Mouse (Mus musculus) liver, embryonic 12.5 days (tissue): ENCODE data around the gene Vdr. TPM values are rescaled to one million over a fixed set of nuclear protein-coding genes. Genes with fewer than 3 reads are reported as not detected.

Experiments used
- ATAC-seq: fragments of 200-750 bp; cut with Nextera tagmentation; 2 replicates; pipeline ENCODE4 v1.8.0; 2017; ENCODE audit warnings: moderate number of reproducible peaks, mild to moderate bottlenecking, moderate library complexity
- H3K27ac ChIP-seq: fragments of 300-500 bp; sonication (generic); 2 replicates; pipeline ENCODE4 v1.5.1; 2016; ENCODE audit warnings: mild to moderate bottlenecking
- H3K27me3 ChIP-seq: fragments of 300-500 bp; sonication (generic); replicated peaks from 2 replicates; pipeline ENCODE4 v1.6.1; 2016; ENCODE audit warnings: mild to moderate bottlenecking, moderate library complexity
- H3K36me3 ChIP-seq: fragments of 300-500 bp; sonication (generic); 2 replicates; pipeline ENCODE4 v1.6.1; 2016; ENCODE audit warnings: mild to moderate bottlenecking, moderate library complexity
- H3K4me1 ChIP-seq: fragments of 300-500 bp; sonication (generic); 2 replicates; pipeline ENCODE4 v1.6.1; 2016
- H3K4me2 ChIP-seq: fragments of 300-500 bp; sonication (generic); 2 replicates; pipeline ENCODE4 v1.6.1; 2016; ENCODE audit warnings: mild to moderate bottlenecking, moderate library complexity
- H3K4me3 ChIP-seq: fragments of 300-500 bp; sonication (generic); 2 replicates; pipeline ENCODE4 v1.5.1; 2016; ENCODE audit warnings: mild to moderate bottlenecking, moderate library complexity
- H3K9ac ChIP-seq: fragments of 300-500 bp; sonication (generic); 2 replicates; pipeline ENCODE4 v1.6.1; 2016; ENCODE audit warnings: mild to moderate bottlenecking, moderate library complexity
- H3K9me3 ChIP-seq: fragments of 300-500 bp; sonication (generic); replicated peaks from 2 replicates; pipeline ENCODE4 v1.6.1; 2016; ENCODE audit warnings: mild to moderate bottlenecking, moderate library complexity
- WGBS: fragments of 180-500 bp; shearing (Covaris S2); methylation state at CpG from one replicate; pipeline ENCODE4 v1.1.7; 2016; ENCODE audit not compliant: insufficient replicate concordance; 5-methylcytosine and 5-hydroxymethylcytosine counted together
- polyA plus RNA-seq: library from polyadenylated mRNA; unstranded; fragments of >200 nt; fragmentation: Nextera tagmentation; extraction: Ambion mirVana; gene quantifications from 2 replicates; pipeline ENCODE4 v1.2.1, GENCODE M21; 2016

The Vdr gene
- polyA plus RNA-seq, 1 experiment from 2014 or later: 0.46 TPM

GRCm38 (mm10) chr15:97896861-97897654 lies 13.4 kb downstream of the Vdr start:
- 68% methylated on average over 16 of the region's 16 CpGs for WGBS

GRCm38 (mm10) chr15:97896347-97896746 lies 14.1 kb downstream of the Vdr start:
- Histone ChIP-seq H3K27me3 (peaks cover 5% of the 10 kb centered on the region; the same call in 1 of the 2 replicates), H3K36me3 (no peaks in the 10 kb centered on the region), H3K27ac (no peak overlapping the region), H3K4me1 (peaks cover 13% of the 10 kb centered on the region), H3K9ac (no peak overlapping the region), H3K4me3 (no peak overlapping the region), H3K9me3 (no peaks in the 10 kb centered on the region), H3K4me2 (no peak overlapping the region)
- ATAC-seq: no peak
- WGBS: 79% methylated on average over 9 of the region's 9 CpGs

More at GRCm38 (mm10) chr15:97896861-97897654, 13.4 kb downstream of the Vdr start:
- Histone ChIP-seq H3K9me3 (no peaks in the 10 kb centered on the region), H3K4me2 (no peak overlapping the region), H3K27me3 (peaks cover 5% of the 10 kb centered on the region; the same call in 1 of the 2 replicates), H3K4me3 (no peak overlapping the region), H3K27ac (no peak overlapping the region), H3K4me1 (peaks cover 11% of the 10 kb centered on the region), H3K36me3 (no peaks in the 10 kb centered on the region), H3K9ac (no peak overlapping the region)
- ATAC-seq: no peak

- H3K36me3 ChIP-seq: no peaks in the 10 kb centered on the region
- no peaks in the 10 kb centered on the region for H3K9me3 ChIP-seq
- no peak overlapping the region for H3K4me2 ChIP-seq
- H3K4me3 ChIP-seq: no peak overlapping the region
- no peak overlapping the region for H3K27ac ChIP-seq
- peaks cover 5% of the 10 kb centered on the region; the same call in 1 of the 2 replicates for H3K27me3 ChIP-seq
- no peak for ATAC-seq
- peaks cover 13% of the 10 kb centered on the region for H3K4me1 ChIP-seq
- WGBS: 58% methylated on average over 12 of the region's 12 CpGs
- no peak overlapping the region for H3K9ac ChIP-seq
Measured at GRCm38 (mm10) chr15:97895847-97896246, 14.6 kb downstream of the Vdr start.

GRCm38 (mm10) chr15:97892506-97892905 lies 17.9 kb downstream of the Vdr start:
- H3K9me3 ChIP-seq: no peaks in the 10 kb centered on the region
- H3K4me1 ChIP-seq: peaks cover 13% of the 10 kb centered on the region
- peaks cover 8% of the 10 kb centered on the region for H3K27me3 ChIP-seq
- H3K36me3 ChIP-seq: no peaks in the 10 kb centered on the region
- no peak overlapping the region for H3K4me3 ChIP-seq
- ATAC-seq: peak; percentile 46; the same call in 1 of the 2 replicates
- 12% methylated on average over 8 of the region's 8 CpGs for WGBS
- no peak overlapping the region for H3K9ac ChIP-seq
- no peak overlapping the region for H3K27ac ChIP-seq
- H3K4me2 ChIP-seq: no peak overlapping the region

GRCm38 (mm10) chr15:97890450-97890849 lies 20.0 kb downstream of the Vdr start:
- H3K4me3 ChIP-seq: no peak overlapping the region
- H3K36me3 ChIP-seq: no peaks in the 10 kb centered on the region
- no peaks in the 10 kb centered on the region for H3K9me3 ChIP-seq
- no peak overlapping the region for H3K27ac ChIP-seq
- ATAC-seq: no peak
- WGBS: 84% methylated on average over 10 of the region's 10 CpGs
- no peak overlapping the region for H3K4me2 ChIP-seq
- H3K9ac ChIP-seq: no peak overlapping the region
- H3K27me3 ChIP-seq: peaks cover 8% of the 10 kb centered on the region
- peaks cover 13% of the 10 kb centered on the region for H3K4me1 ChIP-seq

GRCm38 (mm10) chr15:97890017-97890416 lies 20.4 kb downstream of the Vdr start:
- Histone ChIP-seq H3K27me3 (peaks cover 8% of the 10 kb centered on the region), H3K4me3 (no peak overlapping the region), H3K9me3 (no peaks in the 10 kb centered on the region), H3K36me3 (no peaks in the 10 kb centered on the region), H3K4me2 (no peak overlapping the region), H3K4me1 (peaks cover 13% of the 10 kb centered on the region), H3K9ac (no peak overlapping the region), H3K27ac (no peak overlapping the region)
- no peak for ATAC-seq
- 60% methylated on average over 11 of the region's 11 CpGs for WGBS

GRCm38 (mm10) chr15:97887541-97888016 lies 22.9 kb downstream of the Vdr start:
- Histone ChIP-seq H3K9ac (no peak overlapping the region), H3K9me3 (no peaks in the 10 kb centered on the region), H3K4me3 (no peak overlapping the region), H3K36me3 (no peaks in the 10 kb centered on the region), H3K27me3 (peaks cover 3% of the 10 kb centered on the region; the same call in 1 of the 2 replicates), H3K4me2 (no peak overlapping the region), H3K4me1 (peaks cover 7% of the 10 kb centered on the region), H3K27ac (no peak overlapping the region)
- ATAC-seq: no peak
- 70% methylated on average over 10 of the region's 10 CpGs for WGBS

GRCm38 (mm10) chr15:97881423-97881822 lies 29.0 kb downstream of the Vdr start:
- H3K27ac ChIP-seq: no peak overlapping the region
- no peaks in the 10 kb centered on the region for H3K9me3 ChIP-seq
- H3K27me3 ChIP-seq: no peaks in the 10 kb centered on the region
- 69% methylated on average over 8 of the region's 8 CpGs for WGBS
- no peak for ATAC-seq
- 0 out of 2 replicates have a peak, but pooled peaks cover 6% of the 10 kb centered on the region for H3K4me1 ChIP-seq
- no peak overlapping the region for H3K9ac ChIP-seq
- no peak overlapping the region for H3K4me2 ChIP-seq
- no peak overlapping the region for H3K4me3 ChIP-seq
- no peaks in the 10 kb centered on the region for H3K36me3 ChIP-seq

GRCm38 (mm10) chr15:97880441-97880840 lies 30.0 kb downstream of the Vdr start:
- no peak for ATAC-seq
- WGBS: 52% methylated on average over 9 of the region's 9 CpGs
- H3K27me3 ChIP-seq: no peaks in the 10 kb centered on the region

GRCm38 (mm10) chr15:97878696-97879328 lies 31.6 kb downstream of the Vdr start:
- H3K4me1 ChIP-seq: 0 out of 2 replicates have a peak, but pooled peaks cover 6% of the 10 kb centered on the region
- H3K9me3 ChIP-seq: no peaks in the 10 kb centered on the region
- 42% methylated on average over 7 of the region's 7 CpGs for WGBS
- no peaks in the 10 kb centered on the region for H3K27me3 ChIP-seq
- no peak overlapping the region for H3K4me3 ChIP-seq
- 0 out of 2 replicates have a peak, but pooled peaks have one; percentile 37 for ATAC-seq
- H3K9ac ChIP-seq: no peak overlapping the region
- no peak overlapping the region for H3K4me2 ChIP-seq
- H3K36me3 ChIP-seq: no peaks in the 10 kb centered on the region
- H3K27ac ChIP-seq: no peak overlapping the region

More at GRCm38 (mm10) chr15:97880441-97880840, 30.0 kb downstream of the Vdr start:
- H3K4me2 ChIP-seq: no peak overlapping the region
- 0 out of 2 replicates have a peak, but pooled peaks cover 6% of the 10 kb centered on the region for H3K4me1 ChIP-seq
- H3K27ac ChIP-seq: no peak overlapping the region
- no peaks in the 10 kb centered on the region for H3K36me3 ChIP-seq
- H3K9me3 ChIP-seq: no peaks in the 10 kb centered on the region
- no peak overlapping the region for H3K4me3 ChIP-seq
- H3K9ac ChIP-seq: no peak overlapping the region

- no peaks in the 10 kb centered on the region for H3K36me3 ChIP-seq
- H3K4me1 ChIP-seq: 0 out of 2 replicates have a peak, but pooled peaks cover 6% of the 10 kb centered on the region
- H3K9ac ChIP-seq: no peak overlapping the region
- H3K27ac ChIP-seq: no peak overlapping the region
- ATAC-seq: no peak
- H3K27me3 ChIP-seq: no peaks in the 10 kb centered on the region
- no peak overlapping the region for H3K4me2 ChIP-seq
- H3K9me3 ChIP-seq: no peaks in the 10 kb centered on the region
- WGBS: 70% methylated on average over 8 of the region's 8 CpGs
- H3K4me3 ChIP-seq: no peak overlapping the region
Measured at GRCm38 (mm10) chr15:97875784-97876183, 34.6 kb downstream of the Vdr start.

- no peaks in the 10 kb centered on the region for H3K36me3 ChIP-seq
- H3K27me3 ChIP-seq: no peaks in the 10 kb centered on the region
- H3K27ac ChIP-seq: no peak overlapping the region
- ATAC-seq: no peak
- 71% methylated on average over 9 of the region's 9 CpGs for WGBS
- H3K9me3 ChIP-seq: no peaks in the 10 kb centered on the region
- H3K9ac ChIP-seq: no peak overlapping the region
- 0 out of 2 replicates have a peak, but pooled peaks cover 12% of the 10 kb centered on the region for H3K4me1 ChIP-seq
- H3K4me2 ChIP-seq: no peak overlapping the region
- no peak overlapping the region for H3K4me3 ChIP-seq
Measured at GRCm38 (mm10) chr15:97873717-97874116, 36.7 kb downstream of the Vdr start.
